Mouse (Mus musculus) heart, adult 10 weeks (tissue): Measurements from ENCODE around the gene Ada. TPM values are rescaled to one million over a fixed set of nuclear protein-coding genes. Genes with fewer than 3 reads are reported as not detected.

Experiments
- polyA plus RNA-seq: library from polyadenylated mRNA; stranded (reverse); fragments of 350-450 nt; fragmentation: Illumina TruSeq; extraction: RNeasy Lipid Tissue Mini Kit (QIAGEN cat#74804); gene quantifications from one replicate; pipeline ENCODE4 v1.2.3, GENCODE M21; 2014; ENCODE audit warnings: low read depth, low replicate concordance

The Ada gene
- 1.1 TPM for polyA plus RNA-seq

DNA sequence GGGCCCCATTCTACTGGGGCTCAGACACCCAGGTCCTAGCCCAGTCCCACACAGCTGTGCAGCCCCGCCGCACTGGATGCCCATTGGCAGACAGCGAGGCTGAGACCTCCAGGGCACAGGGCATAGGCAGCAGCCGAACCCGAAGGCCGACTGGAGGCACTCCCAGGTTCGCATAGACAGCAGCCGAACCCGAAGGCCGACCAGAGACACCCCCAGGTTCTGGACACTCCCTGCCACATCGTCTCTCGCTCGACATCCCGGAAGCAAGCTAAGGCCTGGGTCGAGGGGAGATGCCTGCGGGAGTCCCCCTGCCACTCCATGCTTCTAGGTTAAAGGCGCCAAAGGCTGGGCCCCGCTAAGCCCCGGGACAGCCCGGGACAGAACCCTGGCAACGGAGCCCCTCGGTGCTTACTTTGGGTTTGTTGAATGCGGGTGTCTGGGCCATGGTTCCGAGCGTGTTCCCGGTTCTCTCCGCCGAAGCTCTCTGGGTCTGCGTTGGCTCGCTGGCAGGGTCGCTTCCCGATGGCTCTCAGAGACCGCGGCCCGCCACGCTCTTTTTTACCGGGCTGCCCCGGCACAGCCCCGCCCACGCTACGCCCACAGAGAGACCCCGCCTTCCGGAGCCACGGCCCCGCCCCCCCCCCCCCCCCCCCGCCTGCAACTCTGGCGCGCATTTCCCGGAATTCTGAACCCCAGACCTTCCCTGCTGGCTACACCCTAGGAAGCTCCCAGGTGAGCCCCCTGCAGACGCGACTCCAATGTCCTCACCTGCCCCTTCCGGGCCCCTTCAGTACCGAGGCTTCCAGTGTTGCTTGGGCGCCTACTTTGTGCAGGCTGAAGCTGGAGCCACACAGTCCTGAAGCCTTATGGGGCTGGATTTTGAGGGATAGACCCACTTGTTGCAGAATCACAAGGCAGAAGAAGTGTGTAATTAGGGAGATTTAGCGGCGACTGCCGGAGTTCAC is at the start of gene Ada:
Gene Ada, minus strand, starts transcription at position 593 of the 965 bp plus-strand sequence.

Other genes starting within 250 kb of the Ada start
- not detected for gene Hnf4a, start 243.4 kb downstream of the Ada start, polyA plus RNA-seq
- gene Ttpal, start 147.9 kb downstream of the Ada start, polyA plus RNA-seq, result 14.8 TPM
- 261 TPM for gene Serinc3, start 105.1 kb downstream of the Ada start, polyA plus RNA-seq
- gene Pkig, start 91.9 kb downstream of the Ada start, polyA plus RNA-seq, result 307 TPM
- 6.4 TPM for gene Ccn5, start 70.6 kb upstream of the Ada start, polyA plus RNA-seq
- not detected for gene Kcnk15, start 103.4 kb upstream of the Ada start, polyA plus RNA-seq
- gene Rims4, start 168.4 kb upstream of the Ada start, polyA plus RNA-seq, result 0.63 TPM
- gene Ywhab, start 244.7 kb upstream of the Ada start, polyA plus RNA-seq, result 68.5 TPM